Mouse (Mus musculus): ENCODE data around the gene Rasl10b. TPM values are rescaled to one million over a fixed set of nuclear protein-coding genes. Genes with fewer than 3 reads are reported as not detected.

Rasl10b gene
- polyA plus RNA-seq, 1 experiment from 2014 or later = 0.27 TPM

- no peak overlapping the region for H3K27ac ChIP-seq
- ATAC-seq (ENCODE audit: low read depth) = no peak
Measured at GRCm38 (mm10) chr11:83448927-83449236, 39.9 kb downstream of the Rasl10b start.

GRCm38 (mm10) chr11:83449298-83449697 lies 40.4 kb downstream of the Rasl10b start:
- Histone ChIP-seq H3K36me3 (no peaks in the 10 kb centered on the region), H3K27me3 (peaks cover 31% of the 10 kb centered on the region), H3K4me3 (replicated peaks) (no peak overlapping the region), H3K4me1 (replicated peaks) (peaks cover 37% of the 10 kb centered on the region), H3K9ac (no peak overlapping the region), H3K27ac (no peak overlapping the region), H3K4me2 (no peak overlapping the region), H3K9me3 (replicated peaks) (no peaks in the 10 kb centered on the region)
- WGBS (ENCODE audit: insufficient replicate concordance) = 26% methylated on average over 4 of the region's 4 CpGs
- DNase-seq (no peak), ATAC-seq (ENCODE audit: low read depth) (no peak)

More at GRCm38 (mm10) chr11:83448927-83449236, 39.9 kb downstream of the Rasl10b start:
- DNase-seq = no peak
- H3K36me3 ChIP-seq = no peaks in the 10 kb centered on the region
- no peak overlapping the region for H3K4me3 ChIP-seq (replicated peaks)
- H3K4me1 ChIP-seq (replicated peaks) = peaks cover 36% of the 10 kb centered on the region
- H3K9me3 ChIP-seq (replicated peaks) = no peaks in the 10 kb centered on the region
- no peak overlapping the region for H3K9ac ChIP-seq
- peaks cover 35% of the 10 kb centered on the region for H3K27me3 ChIP-seq
- H3K4me2 ChIP-seq = no peak overlapping the region

- Histone ChIP-seq H3K27ac (no peak overlapping the region), H3K9me3 (replicated peaks) (no peaks in the 10 kb centered on the region), H3K4me1 (replicated peaks) (peaks cover 43% of the 10 kb centered on the region), H3K36me3 (no peaks in the 10 kb centered on the region), H3K27me3 (peaks cover 21% of the 10 kb centered on the region), H3K9ac (no peak overlapping the region), H3K4me3 (replicated peaks) (no peak overlapping the region), H3K4me2 (no peak overlapping the region)
- 36% methylated on average over 1 of the region's 1 CpGs for WGBS (ENCODE audit: insufficient replicate concordance)
- no peak for DNase-seq
- no peak for ATAC-seq (ENCODE audit: low read depth)
Measured at GRCm38 (mm10) chr11:83450550-83450949, 41.6 kb downstream of the Rasl10b start.

- no peak for DNase-seq
- Histone ChIP-seq H3K27me3 (peaks cover 16% of the 10 kb centered on the region), H3K4me1 (replicated peaks) (peaks cover 50% of the 10 kb centered on the region), H3K4me3 (replicated peaks) (no peak overlapping the region), H3K4me2 (no peak overlapping the region), H3K9me3 (replicated peaks) (no peaks in the 10 kb centered on the region), H3K9ac (no peak overlapping the region), H3K27ac (no peak overlapping the region), H3K36me3 (no peaks in the 10 kb centered on the region)
- 80% methylated on average over 10 of the region's 10 CpGs for WGBS (ENCODE audit: insufficient replicate concordance)
- ATAC-seq (ENCODE audit: low read depth) = no peak
Measured at GRCm38 (mm10) chr11:83451281-83451680, 42.3 kb downstream of the Rasl10b start.

GRCm38 (mm10) chr11:83454548-83454947 lies 45.6 kb downstream of the Rasl10b start:
- Histone ChIP-seq H3K9ac (no peak overlapping the region), H3K4me2 (0 out of 2 replicates have a peak overlapping the region, but pooled peaks have one; percentile 2), H3K4me1 (replicated peaks) (peaks cover 27% of the 10 kb centered on the region), H3K27me3 (peaks cover 11% of the 10 kb centered on the region), H3K36me3 (no peaks in the 10 kb centered on the region), H3K27ac (no peak overlapping the region), H3K9me3 (replicated peaks) (no peaks in the 10 kb centered on the region), H3K4me3 (replicated peaks) (no peak overlapping the region)
- ATAC-seq (ENCODE audit: low read depth) (peak; percentile 50; the same call in 1 of the 2 replicates), DNase-seq (no peak)
- WGBS (ENCODE audit: insufficient replicate concordance) = 4% methylated on average over 4 of the region's 4 CpGs

GRCm38 (mm10) chr11:83455608-83456007 lies 46.7 kb downstream of the Rasl10b start:
- WGBS (ENCODE audit: insufficient replicate concordance) = 43% methylated on average over 3 of the region's 3 CpGs
- DNase-seq (no peak), ATAC-seq (ENCODE audit: low read depth) (no peak)
- Histone ChIP-seq H3K4me3 (replicated peaks) (no peak overlapping the region), H3K4me2 (no peak overlapping the region), H3K36me3 (no peaks in the 10 kb centered on the region), H3K9me3 (replicated peaks) (no peaks in the 10 kb centered on the region), H3K9ac (no peak overlapping the region), H3K27me3 (peaks cover 21% of the 10 kb centered on the region), H3K4me1 (replicated peaks) (peaks cover 26% of the 10 kb centered on the region), H3K27ac (no peak overlapping the region)

- Histone ChIP-seq H3K4me1 (replicated peaks) (peaks cover 26% of the 10 kb centered on the region), H3K9me3 (replicated peaks) (no peaks in the 10 kb centered on the region), H3K36me3 (no peaks in the 10 kb centered on the region), H3K27me3 (peaks cover 37% of the 10 kb centered on the region), H3K9ac (no peak overlapping the region), H3K4me3 (replicated peaks) (no peak overlapping the region), H3K27ac (no peak overlapping the region), H3K4me2 (no peak overlapping the region)
- DNase-seq (no peak), ATAC-seq (ENCODE audit: low read depth) (no peak)
- WGBS (ENCODE audit: insufficient replicate concordance) = 34% methylated on average over 7 of the region's 7 CpGs
Measured at GRCm38 (mm10) chr11:83457257-83457656, 48.3 kb downstream of the Rasl10b start.

GRCm38 (mm10) chr11:83457912-83458601 lies 49.1 kb downstream of the Rasl10b start:
- ATAC-seq (ENCODE audit: low read depth) = no peak
- H3K36me3 ChIP-seq = no peaks in the 10 kb centered on the region
- H3K27me3 ChIP-seq = peaks cover 45% of the 10 kb centered on the region
- WGBS (ENCODE audit: insufficient replicate concordance) = 59% methylated on average over 9 of the region's 9 CpGs
- DNase-seq = no peak
- no peak overlapping the region for H3K9ac ChIP-seq
- H3K4me1 ChIP-seq (replicated peaks) = peaks cover 33% of the 10 kb centered on the region
- H3K4me2 ChIP-seq = no peak overlapping the region
- H3K27ac ChIP-seq = no peak overlapping the region
- H3K4me3 ChIP-seq (replicated peaks) = no peak overlapping the region
- no peaks in the 10 kb centered on the region for H3K9me3 ChIP-seq (replicated peaks)

- no peaks in the 10 kb centered on the region for H3K36me3 ChIP-seq
- DNase-seq (no peak), ATAC-seq (ENCODE audit: low read depth) (no peak)
- no peaks in the 10 kb centered on the region for H3K9me3 ChIP-seq (replicated peaks)
- no peak overlapping the region for H3K4me3 ChIP-seq (replicated peaks)
- peaks cover 68% of the 10 kb centered on the region for H3K27me3 ChIP-seq
- H3K27ac ChIP-seq = no peak overlapping the region
- H3K4me1 ChIP-seq (replicated peaks) = peaks cover 7% of the 10 kb centered on the region; the same call in 1 of the 2 replicates
- H3K9ac ChIP-seq = no peak overlapping the region
- WGBS (ENCODE audit: insufficient replicate concordance) = 59% methylated on average over 10 of the region's 10 CpGs
- H3K4me2 ChIP-seq = no peak overlapping the region
Measured at GRCm38 (mm10) chr11:83461462-83462027, 52.6 kb downstream of the Rasl10b start.

- Histone ChIP-seq H3K4me3 (replicated peaks) (peak within 1 kb of the TSS; percentile 60), H3K4me1 (replicated peaks) (peaks cover 7% of the 10 kb centered on the region; the same call in 1 of the 2 replicates), H3K27me3 (peaks cover 70% of the 10 kb centered on the region), H3K9ac (peak within 1 kb of the TSS; percentile 57), H3K9me3 (replicated peaks) (no peaks in the 10 kb centered on the region), H3K4me2 (peak within 1 kb of the TSS; percentile 74), H3K27ac (no peak within 1 kb of the TSS), H3K36me3 (no peaks in the 10 kb centered on the region)
- ATAC-seq (ENCODE audit: low read depth) (no peak), DNase-seq (no peak)
- 2% methylated on average over 32 of the region's 42 CpGs for WGBS (ENCODE audit: insufficient replicate concordance)
Measured at GRCm38 (mm10) chr11:83462711-83463244, 53.8 kb downstream of the Rasl10b start, which contains the start of gene Mmp28. Gene Mmp28 (minus strand): TSS chr11:83463071.

GRCm38 (mm10) chr11:83465976-83466375 lies 57.0 kb downstream of the Rasl10b start:
- H3K36me3 ChIP-seq = no peaks in the 10 kb centered on the region
- DNase-seq (no peak), ATAC-seq (ENCODE audit: low read depth) (no peak)
- no peak overlapping the region for H3K4me3 ChIP-seq (replicated peaks)
- 23% methylated on average over 2 of the region's 2 CpGs for WGBS (ENCODE audit: insufficient replicate concordance)
- peaks cover 54% of the 10 kb centered on the region for H3K27me3 ChIP-seq
- H3K4me1 ChIP-seq (replicated peaks) = peaks cover 7% of the 10 kb centered on the region; the same call in 1 of the 2 replicates
- no peak overlapping the region for H3K27ac ChIP-seq
- no peaks in the 10 kb centered on the region for H3K9me3 ChIP-seq (replicated peaks)
- H3K9ac ChIP-seq = no peak overlapping the region
- no peak overlapping the region for H3K4me2 ChIP-seq
